Mouse (Mus musculus): ENCODE measurements around the gene Timm10.

Timm10 gene

GRCm38 (mm10) chr2:84861430-84861829 is 34.6 kb downstream of the Timm10 start:
- DNase-seq: no peak

DNA sequence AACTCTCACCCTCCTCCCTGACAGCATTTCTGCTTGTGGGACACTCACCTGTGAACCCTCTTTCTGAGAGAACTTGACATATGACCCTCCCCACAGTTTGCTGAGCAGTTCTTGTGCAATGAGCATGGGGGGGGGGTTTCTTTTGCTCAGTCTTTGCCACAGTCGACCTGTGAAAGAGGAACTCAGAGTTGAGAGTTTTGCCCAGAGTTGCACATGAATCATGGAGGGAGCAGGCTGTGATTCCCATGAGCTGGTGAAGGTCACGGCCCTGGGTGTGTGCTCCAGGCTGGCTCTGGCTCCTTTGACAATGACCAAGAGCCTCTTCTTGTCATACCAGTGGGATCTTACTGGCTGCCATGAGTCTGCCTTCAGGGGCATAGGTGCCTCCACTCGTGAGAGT is 35.4 kb downstream of the Timm10 start:
- no peak for DNase-seq

DNA sequence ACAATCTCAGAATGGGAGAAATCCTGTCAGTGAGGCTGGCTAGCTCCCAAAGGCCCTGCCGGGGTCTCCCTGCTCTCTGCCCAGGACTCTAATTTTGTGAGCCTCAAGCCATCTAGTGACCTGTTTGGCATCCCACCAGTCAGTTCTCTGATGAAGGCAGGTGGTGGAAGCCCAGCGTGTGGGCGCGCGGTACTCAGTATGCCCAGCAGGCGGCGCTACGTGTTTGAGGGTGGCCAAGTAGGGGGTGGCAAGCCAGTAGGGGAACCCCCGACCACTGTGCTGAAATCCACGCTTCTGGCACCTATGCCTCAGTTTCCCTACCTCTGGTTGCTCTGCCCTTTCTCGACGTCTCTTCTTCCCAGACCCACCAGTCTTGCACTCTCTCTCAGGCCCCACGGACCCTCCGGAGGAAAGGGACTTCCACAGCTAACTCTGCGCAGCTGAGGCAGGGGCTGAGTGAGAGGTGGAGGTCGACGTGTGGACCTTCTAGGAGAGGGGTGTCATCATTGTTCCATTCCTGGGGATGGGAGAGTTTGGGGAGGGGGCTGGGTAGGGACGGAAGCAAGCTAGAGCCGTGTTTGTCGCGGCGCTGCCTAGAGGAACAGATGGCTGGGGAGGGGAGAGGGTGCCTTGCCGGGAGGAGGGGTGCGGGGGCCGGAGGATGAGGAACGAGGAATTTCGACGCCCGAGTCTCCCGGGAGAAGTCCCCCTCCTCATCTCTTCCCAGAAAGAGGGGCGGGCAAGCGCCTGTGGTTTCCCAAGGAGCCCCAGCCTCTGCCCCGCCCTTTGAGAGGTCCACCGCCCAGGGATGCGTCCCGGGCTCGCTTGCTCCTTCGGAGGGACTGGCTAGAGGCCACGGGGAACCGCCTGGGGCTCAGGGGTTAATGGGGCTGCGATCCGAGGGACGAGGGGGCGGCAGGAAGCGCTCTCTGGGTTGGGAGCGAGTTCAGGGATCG is 39.1 kb downstream of the Timm10 start:
- peak; percentile 21 to 50 for DNase-seq

- DNase-seq: peak in 1 of 2 experiments; percentile 46
Measured at GRCm38 (mm10) chr2:84868521-84868943, 41.7 kb downstream of the Timm10 start.

- DNase-seq: no peak
Measured at GRCm38 (mm10) chr2:84868977-84869376, 42.2 kb downstream of the Timm10 start.

DNA sequence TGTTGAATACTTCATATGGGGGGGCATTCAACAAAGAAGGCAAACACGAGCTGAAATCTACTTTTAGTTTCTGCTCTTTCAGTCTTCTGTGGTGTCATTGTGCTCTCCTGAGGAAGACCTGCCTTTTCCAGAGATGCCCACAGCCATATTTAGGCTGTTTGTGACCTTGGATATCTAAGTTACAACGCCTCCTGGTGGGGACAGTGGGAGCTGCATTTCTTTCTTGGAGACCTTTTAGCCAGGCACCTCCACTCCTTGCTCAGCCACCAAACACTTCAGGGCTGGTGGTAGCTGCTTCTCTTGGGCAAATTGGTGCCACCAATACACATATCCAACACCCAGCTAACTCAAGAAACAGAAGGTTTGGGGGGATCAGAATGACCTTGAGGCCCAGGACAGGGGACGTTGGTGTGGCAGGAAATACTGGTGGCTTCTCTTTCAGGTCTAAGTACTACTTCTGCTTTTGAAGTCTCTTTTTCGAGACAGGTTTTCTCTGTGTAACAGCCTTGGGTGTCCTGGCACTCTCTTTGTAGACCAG is 43.9 kb downstream of the Timm10 start:
- DNase-seq: no peak

GRCm38 (mm10) chr2:84872105-84872716 is 45.4 kb downstream of the Timm10 start:
- DNase-seq: peak; percentile 67 to 77

GRCm38 (mm10) chr2:84875842-84876241 is 49.0 kb downstream of the Timm10 start:
- DNase-seq: no peak
